Mouse (Mus musculus) olfactory bulb, adult 2 months (tissue): ENCODE measurements at regions not wholly inside any gene's neighbourhood (a gene's known extent, or its start where the extent isn't known, plus 50 kb on each side); places are given as distances from the start of the nearest gene placed in this dataset.

Source experiments
- CTCF ChIP-seq: fragments of 200-500 bp; IDR thresholded peaks from 2 replicates; pipeline ENCODE4 v1.5.1; 2012; ENCODE audit warnings: low read depth, mild to moderate bottlenecking, low read length, moderate library complexity; ENCODE audit not compliant: insufficient read depth
- POLR2A ChIP-seq: fragments of 200-500 bp; IDR thresholded peaks from 2 replicates; pipeline ENCODE4 v1.6.1; 2012; ENCODE audit warnings: mild to moderate bottlenecking, low read depth, low read length, moderate library complexity; ENCODE audit not compliant: insufficient read depth

DNA sequence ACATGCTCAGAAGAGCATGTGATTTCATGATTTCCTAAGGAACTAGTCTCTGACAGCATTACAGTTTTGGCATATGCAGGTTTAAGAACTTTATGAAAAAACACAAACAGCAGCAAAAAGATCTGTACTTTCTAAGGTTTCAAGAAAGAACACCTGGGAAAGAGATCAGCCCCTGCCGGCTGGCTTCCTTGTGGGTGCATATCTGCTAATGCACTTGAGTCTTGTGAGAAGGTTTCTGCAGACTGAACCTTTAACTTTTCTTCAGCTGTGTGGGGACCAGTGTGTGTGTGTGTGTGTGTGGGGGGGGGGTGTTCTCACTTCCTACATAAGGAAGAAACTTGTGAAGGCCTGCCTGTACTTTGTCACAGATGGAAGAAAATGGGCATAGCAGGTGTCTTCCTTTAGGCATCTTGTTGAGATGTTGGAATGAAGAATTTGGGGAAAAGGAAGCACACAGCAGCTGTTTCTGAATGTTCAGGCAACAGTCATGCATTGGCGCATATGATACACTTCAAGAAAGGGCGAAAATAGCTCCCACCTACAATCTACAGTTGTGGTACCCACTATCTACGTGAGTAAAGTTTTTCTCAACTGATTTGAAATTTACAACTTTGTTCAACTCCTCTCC lies 60.9 kb upstream of the Boc start:
- no peak for TF ChIP-seq CTCF
- TF ChIP-seq POLR2A: no peak
